In genomic region chr9:44610371-44610770, GRCm38 (mm10) we compare ENCODE assay signal across 25 mouse cellular contexts. TPM values are rescaled to one million over a fixed set of nuclear protein-coding genes. Genes with fewer than 3 reads are reported as not detected.
DNase-seq lines count a peak whose midpoint lies in the region; ATAC-seq and TF ChIP-seq lines count a peak whose summit lies in the region.
"Had no signal": no experiment of that assay in that cellular context is flagged by ENCODE, and none has a peak within 500 bp of the region (broad histone marks: within the 10 kb centered on the region; RNA-seq: fewer than 3 reads in every experiment).

No protein-coding gene starts in this region.

- DNase-seq in ES-E14 (ENCODE audit: low read depth, low spot score) (no peak), R1 (ENCODE audit: low read depth, low spot score) (peak; percentile 43)
- DNase-seq in embryo, embryonic 10 days (ENCODE audit: low spot score): no peak
- no peak for DNase-seq in layer of hippocampus, postnatal 25 days (ENCODE audit: extremely low spot score in 1 of 2, low spot score in 1 of 2)
- DNase-seq in ovary, adult 18-20 months (ENCODE audit: low spot score): no peak
- DNase-seq: adrenal gland, adult 8-10 months; adrenal gland, postnatal 14 days; cerebellum, adult 11 months; cerebellum, adult 18-20 months; cerebellum, adult 8-10 months; cerebellum, adult 9-11 months; cerebellum, postnatal 14 days; cerebellum, postnatal 36 days; forebrain, postnatal 0 days had no signal

- peak overlapping the region; percentile 57 for H3K4me3 ChIP-seq in E14TG2a.4 (replicated peaks; ENCODE audit: low read length)
- H3K4me3 ChIP-seq in ES-Bruce4 (ENCODE audit: low read depth, low read length): peak overlapping the region; percentile 21
- H3K4me3 ChIP-seq in ES-E14 (ENCODE audit: insufficient read depth in 1 of 2, low read depth in 1 of 2, low read length in 2 of 2, poor library complexity in 1 of 2, severe bottlenecking in 1 of 2): peak overlapping the region; percentile 32 to 58
- H3K4me3 ChIP-seq: embryonic facial prominence, embryonic 10.5 days; embryonic facial prominence, embryonic 12.5 days; forebrain, embryonic 13.5 days; forebrain, embryonic 15.5 days had no signal

- H3K9me3 ChIP-seq in E14TG2a.4 (ENCODE audit: low read length): no peaks in the 10 kb centered on the region
- H3K9me3 ChIP-seq in ES-Bruce4 (replicated peaks; ENCODE audit: control insufficient read depth, insufficient read depth, low read length, poor library complexity, severe bottlenecking): no peaks in the 10 kb centered on the region
- H3K9me3 ChIP-seq in ES-E14 (ENCODE audit: control insufficient read depth, insufficient read depth, low read depth, low read length): no peaks in the 10 kb centered on the region
- H3K9me3 ChIP-seq: embryonic facial prominence, embryonic 10.5 days; embryonic facial prominence, embryonic 12.5 days; forebrain, embryonic 13.5 days; forebrain, embryonic 15.5 days had no signal

- no peak for TF ChIP-seq POLR2A in ES-Bruce4 (IDR thresholded peaks at IDR 0.05; ENCODE audit: insufficient read depth, low read length)

- no peak overlapping the region for H3K27ac ChIP-seq in ES-Bruce4 (ENCODE audit: insufficient read depth, low read length)
- H3K27ac ChIP-seq in ES-E14 (ENCODE audit: insufficient read depth, low read depth, low read length, poor library complexity, severe bottlenecking): peak overlapping the region; percentile 64
- H3K27ac ChIP-seq: embryonic facial prominence, embryonic 10.5 days; embryonic facial prominence, embryonic 12.5 days; forebrain, embryonic 13.5 days; forebrain, embryonic 15.5 days had no signal

- no peak for TF ChIP-seq CTCF in E14TG2a.4 (conservative IDR thresholded peaks at IDR 0.05; ENCODE audit: low read length)
- TF ChIP-seq CTCF in ES-Bruce4 (IDR thresholded peaks at IDR 0.05; ENCODE audit: low read depth, low read length): no peak

- in situ Hi-C loops in ES-E14 (cut with MboI; ENCODE audit: low sequenced_read_pairs in 2 of 2, unreplicated experiment in 2 of 2): no loop called here

- no peak for TF ChIP-seq EP300 in ES-Bruce4 (IDR thresholded peaks at IDR 0.05; ENCODE audit: insufficient read depth, low read depth, low read length)

- peaks cover 78% of the 10 kb centered on the region for H3K36me3 ChIP-seq in E14TG2a.4 (ENCODE audit: insufficient read depth, low read length)
- peaks cover 70% of the 10 kb centered on the region for H3K36me3 ChIP-seq in ES-Bruce4 (ENCODE audit: control insufficient read depth, insufficient read depth, low read length, poor library complexity, severe bottlenecking)
- H3K36me3 ChIP-seq in ES-E14 (ENCODE audit: control insufficient read depth, insufficient read depth, low read length, poor library complexity, severe bottlenecking): peaks cover 22% of the 10 kb centered on the region

- peaks cover 76% of the 10 kb centered on the region for H3K4me1 ChIP-seq in E14TG2a.4 (replicated peaks; ENCODE audit: low read depth, low read length)
- H3K4me1 ChIP-seq in ES-Bruce4 (ENCODE audit: control insufficient read depth, insufficient read depth, low read length): no peaks in the 10 kb centered on the region
- peaks cover 6% of the 10 kb centered on the region in 2 experiments for H3K4me1 ChIP-seq in ES-E14 (ENCODE audit: control insufficient read depth in 2 of 2, insufficient read depth in 2 of 2, low read length in 2 of 2, poor library complexity in 1 of 2)

- ATAC-seq in megakaryocyte, adult 5-6 weeks (ENCODE audit: poor library complexity, severe bottlenecking): no peak
- ATAC-seq: activated CD4-positive, CD25-positive, alpha-beta regulatory T cell, adult 4 months; forebrain, embryonic 13.5 days; forebrain, embryonic 15.5 days; forebrain, postnatal 0 days; Patski had no signal

- no peaks in the 10 kb centered on the region for H3K27me3 ChIP-seq in E14TG2a.4 (ENCODE audit: insufficient read depth, low read length)
- H3K27me3 ChIP-seq in ES-Bruce4 (ENCODE audit: control insufficient read depth, insufficient read depth, low read length, poor library complexity, severe bottlenecking): no peaks in the 10 kb centered on the region
- H3K27me3 ChIP-seq: embryonic facial prominence, embryonic 12.5 days; forebrain, embryonic 13.5 days; forebrain, embryonic 15.5 days; Patski had no signal

- H3K9ac ChIP-seq in ES-Bruce4 (ENCODE audit: low read depth, poor library complexity, severe bottlenecking) (peak overlapping the region; percentile 1; the same call in 1 of the 2 replicates), ES-E14 (ENCODE audit: insufficient read depth, low read depth, low read length, poor library complexity, severe bottlenecking) (peak overlapping the region; percentile 55)
- H3K9ac ChIP-seq: embryonic facial prominence, embryonic 12.5 days; forebrain, embryonic 13.5 days; forebrain, embryonic 15.5 days; forebrain, postnatal 0 days had no signal

TF ChIP-seq in ES-E14, 5 proteins besides CTCF, POLR2A, EP300 and RAD21:
- no peak for TF ChIP-seq MAFK (IDR thresholded peaks at IDR 0.05; ENCODE audit: insufficient read depth, low read depth, low read length)
- TF ChIP-seq ZNF384 (IDR thresholded peaks at IDR 0.05; ENCODE audit: low read depth, low read length): no peak
- no peak for TF ChIP-seq ZC3H11A (IDR thresholded peaks at IDR 0.05; ENCODE audit: borderline replicate concordance, low read depth, low read length)
- TF ChIP-seq CHD2 (IDR thresholded peaks at IDR 0.05; ENCODE audit: low read depth, low read length): no peak
- TF ChIP-seq HCFC1 (IDR thresholded peaks at IDR 0.05; ENCODE audit: borderline replicate concordance, insufficient read depth, low read length): no peak

RNA-seq across cellular contexts. Expression of gene Ddx6, which starts 5.7 kb away (rescaled TPM):
- 165 and 176 TPM in 2 replicates for polyA plus RNA-seq in ES-Bruce4 (2011; ENCODE audit: insufficient read depth, insufficient read length, low read depth, missing spikeins)
- total RNA-seq in ES-E14 (2012; rRNA removed): 34.9 and 52.7 TPM in 2 replicates
- total RNA-seq in layer of hippocampus, postnatal 25 days (2021): 100 to 1,000 TPM; 117 to 126 TPM
- 57.1 and 60.2 TPM in 2 replicates for total RNA-seq in megakaryocyte, adult 5-6 weeks (2015)
- total RNA-seq in megakaryocyte, adult 5-6 weeks (2017): 71.2 and 88.8 TPM in 2 replicates

RNA-seq across cellular contexts. Expression of gene Cxcr5, which starts 48.7 kb away (rescaled TPM):
- not detected in 2 replicates for polyA plus RNA-seq in ES-Bruce4 (2011; ENCODE audit: insufficient read depth, insufficient read length, low read depth, missing spikeins)
- 0.21 and 0.31 TPM in 2 replicates for total RNA-seq in ES-E14 (2012; rRNA removed)
- total RNA-seq in layer of hippocampus, postnatal 25 days (2021): not detected
- total RNA-seq in megakaryocyte, adult 5-6 weeks (2015): not detected in 2 replicates
- not detected in 2 replicates for total RNA-seq in megakaryocyte, adult 5-6 weeks (2017)
- total RNA-seq: common myeloid progenitor, adult 5-6 weeks; forebrain, postnatal 0 days had no signal
- polyA plus RNA-seq: C2C12; embryonic facial prominence, embryonic 10.5 days; forebrain, embryonic 13.5 days; forebrain, embryonic 15.5 days; forebrain, postnatal 0 days; Patski had no signal
